Mouse (Mus musculus): ENCODE data around the gene Jarid2.
A peak's percentile ranks its signal among the peaks of the same experiment; 100 is the strongest.

Gene Jarid2

GRCm38 (mm10) chr13:44852024-44852423 lies 122.8 kb downstream of the Jarid2 start:
- DNase-seq, result no peak

- no peak for DNase-seq
Measured at GRCm38 (mm10) chr13:44865566-44865965, 136.3 kb downstream of the Jarid2 start.

- peak; percentile 38 for DNase-seq
Measured at GRCm38 (mm10) chr13:44868037-44868650, 138.9 kb downstream of the Jarid2 start.

- peak; percentile 90 for DNase-seq
Measured at GRCm38 (mm10) chr13:44869418-44870119, 140.3 kb downstream of the Jarid2 start.

GRCm38 (mm10) chr13:44876799-44877198 lies 147.5 kb downstream of the Jarid2 start:
- no peak for DNase-seq

GRCm38 (mm10) chr13:44881001-44881400 lies 151.7 kb downstream of the Jarid2 start:
- no peak for DNase-seq

- DNase-seq, result peak; percentile 78
Measured at GRCm38 (mm10) chr13:44886221-44886620, 156.9 kb downstream of the Jarid2 start.

GRCm38 (mm10) chr13:44890612-44891011 lies 161.3 kb downstream of the Jarid2 start:
- DNase-seq, result no peak

- DNase-seq, result no peak
Measured at GRCm38 (mm10) chr13:44891813-44892730, 162.8 kb downstream of the Jarid2 start.

GRCm38 (mm10) chr13:44896211-44896610 lies 166.9 kb downstream of the Jarid2 start:
- no peak for DNase-seq

- no peak for DNase-seq
Measured at GRCm38 (mm10) chr13:44902299-44902698, 173.0 kb downstream of the Jarid2 start.

GRCm38 (mm10) chr13:44903416-44903815 lies 174.1 kb downstream of the Jarid2 start:
- no peak for DNase-seq

GRCm38 (mm10) chr13:44904271-44904670 lies 175.0 kb downstream of the Jarid2 start:
- DNase-seq, result no peak

- peak; percentile 87 for DNase-seq
Measured at GRCm38 (mm10) chr13:44906141-44906540, 176.9 kb downstream of the Jarid2 start.

GRCm38 (mm10) chr13:44907702-44908101 lies 178.4 kb downstream of the Jarid2 start:
- peak; percentile 89 for DNase-seq

GRCm38 (mm10) chr13:44908790-44909189 lies 179.5 kb downstream of the Jarid2 start:
- no peak for DNase-seq

- DNase-seq, result peak; percentile 72
Measured at GRCm38 (mm10) chr13:44912851-44913250, 183.6 kb downstream of the Jarid2 start.

- no peak for DNase-seq
Measured at GRCm38 (mm10) chr13:44913560-44913959, 184.3 kb downstream of the Jarid2 start.

GRCm38 (mm10) chr13:44915382-44915781 lies 186.1 kb downstream of the Jarid2 start:
- DNase-seq, result no peak

- no peak for DNase-seq
Measured at GRCm38 (mm10) chr13:44915945-44916344, 186.7 kb downstream of the Jarid2 start.

- no peak for DNase-seq
Measured at GRCm38 (mm10) chr13:44917202-44917601, 187.9 kb downstream of the Jarid2 start.

- no peak for DNase-seq
Measured at GRCm38 (mm10) chr13:44918269-44918668, 189.0 kb downstream of the Jarid2 start.

GRCm38 (mm10) chr13:44921095-44921494 lies 191.8 kb downstream of the Jarid2 start:
- no peak for DNase-seq

Measured in cerebellum, adult 11-12 months (tissue).